Mouse (Mus musculus) frontal cortex, postnatal 14 days (tissue): ENCODE data around the gene 2210016F16Rik.
A peak's percentile ranks its signal among the peaks of the same experiment; 100 is the strongest.
"Not testable (repeated sequence)": the region's sequence is repeated elsewhere in the genome, so short reads cannot be mapped to it uniquely, and the experiment has no call there.

Source experiments
- DNase-seq, 2 experiments: peaks; one replicate each; pipeline ENCODE4 v3.0.0; 2022; ENCODE audit warnings: low spot score in 2 of 2

Gene 2210016F16Rik

DNA sequence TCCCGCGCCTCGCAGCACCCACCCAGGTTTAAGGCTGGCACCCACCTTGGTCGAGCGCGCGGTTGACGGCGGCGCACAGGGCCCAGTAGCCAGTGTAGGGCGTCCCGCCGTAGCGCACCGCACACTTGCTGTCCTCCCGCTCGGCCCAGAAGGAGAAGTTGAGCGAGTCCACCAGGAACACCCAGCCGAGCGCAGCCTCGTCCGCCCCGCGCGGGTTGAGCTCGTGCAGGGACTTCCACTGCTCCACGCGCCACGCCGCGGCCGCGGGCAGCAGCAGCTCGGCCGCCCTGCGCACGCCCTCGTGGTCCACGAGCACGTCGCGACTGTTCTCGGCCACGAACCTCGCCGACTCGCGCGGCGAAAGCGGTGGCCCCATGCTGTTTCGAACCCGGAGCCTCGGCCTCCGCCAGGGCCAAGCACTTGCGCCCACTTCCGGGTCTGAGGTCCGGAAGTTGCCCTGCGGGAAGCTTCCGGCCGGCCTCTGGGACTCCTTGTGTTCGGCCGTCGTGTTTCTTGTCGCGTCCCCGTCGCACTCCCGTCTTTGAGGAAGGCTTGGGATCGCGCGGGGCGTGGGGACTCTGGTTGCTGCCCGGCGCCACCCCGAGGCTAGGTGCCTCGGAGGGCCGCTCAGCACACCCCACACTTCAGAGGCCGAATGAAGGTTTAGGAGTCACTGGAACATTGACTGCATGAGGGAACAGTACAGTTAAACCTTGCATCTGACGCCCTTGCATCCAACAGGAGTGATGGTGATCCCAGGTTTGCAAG lies at the start of gene 2210016F16Rik:
Gene 2210016F16Rik, minus strand, starts transcription at position 447 of the 768 bp plus-strand sequence.
- DNase-seq, result peak; percentile 31 to 36

DNA sequence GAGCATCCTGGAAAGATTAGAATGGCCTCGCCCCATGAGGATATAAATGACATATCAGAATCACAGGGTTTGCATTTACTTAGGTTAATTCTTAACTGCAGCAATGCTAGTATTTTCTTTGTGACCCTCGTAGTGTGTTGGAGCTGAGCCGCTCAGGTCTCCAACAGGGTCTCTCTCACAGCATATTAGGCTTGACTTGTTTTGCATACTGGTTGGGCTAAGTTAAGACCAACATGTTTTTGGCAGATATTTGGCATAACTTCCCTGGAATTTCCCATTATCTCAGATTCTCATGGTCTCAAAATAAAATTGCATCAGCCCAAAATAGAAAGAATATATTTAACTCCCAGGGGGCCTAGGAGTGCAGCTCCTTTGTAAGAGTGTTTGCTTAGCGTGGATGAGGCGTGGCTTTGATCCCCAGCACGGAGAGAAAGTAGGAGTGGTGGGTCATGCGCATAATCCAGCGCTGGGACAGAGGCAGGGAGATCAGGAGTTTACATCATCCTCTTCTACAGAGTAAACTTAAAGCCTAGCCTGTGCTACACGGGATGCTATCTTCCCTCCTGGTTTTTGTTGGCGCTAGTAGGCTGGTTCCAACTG lies 38.1 kb upstream of the 2210016F16Rik start:
- no peak for DNase-seq

DNA sequence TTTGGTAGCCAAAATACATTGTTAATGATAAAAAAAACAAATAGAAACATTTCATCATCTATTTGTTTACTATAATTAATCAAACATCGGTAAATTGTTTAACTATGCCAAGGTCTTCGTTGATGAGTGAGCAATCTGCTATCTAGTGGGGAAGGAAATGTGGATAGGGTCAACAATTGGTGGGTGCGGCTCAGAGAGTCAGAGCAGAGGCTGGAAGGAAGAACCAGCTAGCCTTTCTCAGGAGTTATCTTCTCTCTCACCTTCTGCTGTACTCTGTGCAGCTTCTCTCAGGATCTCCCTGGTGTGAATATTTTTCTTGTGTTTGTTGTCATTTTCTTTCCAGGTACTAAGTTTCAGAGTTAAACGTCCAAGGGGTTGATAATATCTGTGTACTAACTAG lies 37.2 kb upstream of the 2210016F16Rik start:
- no peak for DNase-seq

DNA sequence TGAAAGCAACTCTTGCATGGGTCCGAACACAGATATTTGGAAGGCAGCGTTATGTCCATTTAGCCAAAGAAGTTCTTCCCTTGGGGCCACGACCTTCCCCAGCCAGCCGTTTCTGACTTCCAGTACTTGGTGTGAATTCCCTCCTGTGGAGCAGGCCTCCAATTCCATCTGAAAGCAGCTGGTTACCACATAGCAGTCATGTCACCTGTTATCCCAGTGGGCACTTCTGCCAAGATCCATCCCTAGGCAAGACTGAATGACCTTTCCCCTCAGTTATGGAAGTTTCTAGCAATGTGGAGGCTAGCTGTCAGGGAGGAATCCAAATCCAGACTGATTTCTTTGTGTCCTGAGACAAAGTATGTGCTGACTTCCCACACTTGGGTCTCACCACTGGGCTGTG lies 36.0 kb upstream of the 2210016F16Rik start:
- no peak for DNase-seq

DNA sequence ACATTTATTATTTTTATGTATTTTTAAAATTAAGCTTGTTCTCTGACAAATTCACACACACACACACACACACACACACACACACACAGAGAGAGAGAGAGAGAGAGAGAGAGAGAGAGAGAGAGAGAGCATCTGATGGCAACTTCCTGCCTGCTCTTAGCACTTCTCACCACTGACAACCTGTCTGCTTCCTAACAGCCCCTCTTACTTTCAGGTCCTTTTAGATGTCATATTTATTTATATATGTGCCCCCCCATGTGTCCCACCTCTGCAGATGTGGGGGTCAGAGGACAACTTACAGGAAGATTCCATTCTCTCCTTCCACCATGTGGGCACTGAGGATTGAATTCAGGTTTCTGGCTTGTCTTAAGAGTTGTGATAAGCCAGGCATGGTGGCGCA lies 34.2 kb upstream of the 2210016F16Rik start:
- DNase-seq, result no peak

DNA sequence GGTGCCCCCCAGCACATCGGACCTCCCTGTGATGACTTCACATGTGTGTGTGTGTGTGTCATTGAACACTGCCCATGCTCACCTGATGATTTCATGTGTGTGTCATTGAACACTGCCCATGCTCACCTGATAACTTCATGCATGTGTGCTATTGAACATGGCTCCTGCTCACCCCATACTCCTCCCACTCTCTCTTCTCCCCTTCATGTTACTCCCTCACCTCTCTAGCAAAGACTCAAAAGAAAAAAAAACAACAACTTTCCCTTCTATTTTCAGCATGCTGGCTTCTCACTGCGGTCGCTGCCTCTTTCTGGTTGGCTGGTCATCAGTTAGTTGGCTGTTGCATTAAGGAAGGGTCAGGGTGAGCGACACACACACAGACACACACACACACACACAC lies 33.6 kb upstream of the 2210016F16Rik start:
- no peak for DNase-seq

DNA sequence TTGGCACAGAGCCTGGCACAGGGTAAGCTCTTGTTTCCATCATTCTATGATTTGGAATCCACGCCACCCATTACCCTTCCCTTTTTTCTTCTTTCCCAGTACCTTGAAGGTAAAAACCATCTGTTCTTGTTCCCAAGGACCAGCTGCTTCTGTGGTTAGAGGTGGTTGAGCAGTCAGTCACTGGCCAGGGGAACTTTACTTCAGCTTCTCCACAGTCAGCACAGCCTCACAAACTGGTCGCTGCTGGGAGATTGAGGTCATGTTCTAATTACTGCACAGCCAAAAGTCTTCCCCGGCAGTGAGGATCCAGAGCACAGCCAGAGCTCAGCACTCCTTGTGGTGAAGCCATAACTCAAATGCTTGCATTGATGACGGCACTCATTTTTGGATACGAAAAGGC lies 30.8 kb upstream of the 2210016F16Rik start:
- no peak for DNase-seq

DNA sequence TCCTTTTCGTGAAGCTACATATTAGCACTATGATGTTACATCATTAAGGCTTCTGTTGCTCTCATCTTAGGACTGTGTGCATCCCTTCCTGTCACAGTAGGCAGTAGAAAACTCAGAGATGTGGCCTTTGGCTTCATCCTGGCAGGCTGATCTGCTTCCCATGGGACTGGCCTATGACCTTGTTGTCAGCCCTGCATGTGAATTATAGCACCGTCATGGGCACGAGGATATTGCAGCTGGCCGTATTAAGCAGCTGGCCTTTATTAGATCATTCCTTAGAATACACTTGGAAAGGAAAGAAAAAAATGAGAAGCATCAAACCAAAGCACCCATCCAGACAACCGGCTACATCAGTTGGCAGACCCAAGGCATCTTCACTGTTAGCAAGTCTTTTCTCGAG lies 30.3 kb upstream of the 2210016F16Rik start:
- DNase-seq, result no peak

DNA sequence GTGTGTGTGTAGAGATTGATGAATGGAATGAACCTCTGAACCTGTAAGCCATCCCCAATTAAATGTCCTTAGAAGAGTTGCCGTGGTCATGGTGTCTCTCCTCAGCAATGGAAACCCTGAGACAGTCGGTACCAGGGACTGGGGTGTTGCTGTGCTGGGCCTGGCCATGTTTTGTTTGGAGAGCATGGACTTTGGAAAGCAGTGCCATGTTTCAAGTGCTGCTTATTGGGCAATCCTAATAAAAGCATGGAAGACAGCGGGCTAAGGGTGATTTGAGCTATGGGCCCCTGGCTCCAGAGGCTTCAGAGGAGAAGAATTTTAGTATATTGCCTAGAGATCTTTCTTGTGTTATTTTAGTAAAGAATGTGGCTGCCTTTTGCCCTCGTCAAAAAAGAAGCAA lies 26.0 kb upstream of the 2210016F16Rik start:
- DNase-seq, result no peak

DNA sequence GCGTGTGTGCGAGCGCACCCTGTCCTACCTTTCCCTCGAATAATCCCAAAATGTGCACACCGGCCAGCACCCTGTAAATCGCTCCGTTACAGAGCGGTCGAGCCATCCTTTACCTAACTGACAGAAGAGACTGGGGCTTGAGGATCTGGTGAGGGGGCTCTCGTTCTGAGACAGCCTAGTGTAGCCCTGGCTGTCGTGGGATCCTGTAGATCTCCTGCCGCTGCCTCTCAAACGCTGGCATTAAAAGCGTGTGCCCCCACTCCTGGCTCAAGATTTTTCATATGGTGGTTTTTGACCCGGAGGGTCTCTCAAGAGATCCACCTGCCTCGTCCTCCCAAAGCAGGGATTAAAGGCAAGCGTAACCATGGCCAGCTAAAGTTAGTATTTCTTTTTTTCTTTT lies 18.2 kb upstream of the 2210016F16Rik start, which contains the start of gene Hnrnpk:
Gene Hnrnpk, minus strand, starts transcription at position 101 of the 400 bp plus-strand sequence.
- peak in 1 of 2 experiments; percentile 21 for DNase-seq

DNA sequence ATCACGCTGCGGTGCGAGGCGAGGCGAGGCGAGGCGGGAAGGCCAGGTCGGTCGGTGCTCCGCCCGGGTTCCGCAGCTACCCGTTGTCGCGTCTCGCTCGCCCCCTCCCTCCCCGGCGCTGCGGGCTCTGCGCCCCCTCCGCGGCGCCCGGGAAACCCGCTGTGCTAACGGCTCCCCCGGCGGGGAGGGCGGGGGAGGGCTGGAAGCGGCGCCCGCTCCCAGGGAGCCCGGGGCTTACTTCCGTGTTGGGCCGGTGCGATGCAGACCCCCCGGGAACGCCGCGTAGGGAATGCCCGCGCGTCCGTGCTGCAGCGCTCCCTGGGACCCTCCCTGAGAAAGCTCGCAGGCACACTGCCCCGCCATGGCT lies 17.7 kb upstream of the 2210016F16Rik start:
- no peak for DNase-seq

DNA sequence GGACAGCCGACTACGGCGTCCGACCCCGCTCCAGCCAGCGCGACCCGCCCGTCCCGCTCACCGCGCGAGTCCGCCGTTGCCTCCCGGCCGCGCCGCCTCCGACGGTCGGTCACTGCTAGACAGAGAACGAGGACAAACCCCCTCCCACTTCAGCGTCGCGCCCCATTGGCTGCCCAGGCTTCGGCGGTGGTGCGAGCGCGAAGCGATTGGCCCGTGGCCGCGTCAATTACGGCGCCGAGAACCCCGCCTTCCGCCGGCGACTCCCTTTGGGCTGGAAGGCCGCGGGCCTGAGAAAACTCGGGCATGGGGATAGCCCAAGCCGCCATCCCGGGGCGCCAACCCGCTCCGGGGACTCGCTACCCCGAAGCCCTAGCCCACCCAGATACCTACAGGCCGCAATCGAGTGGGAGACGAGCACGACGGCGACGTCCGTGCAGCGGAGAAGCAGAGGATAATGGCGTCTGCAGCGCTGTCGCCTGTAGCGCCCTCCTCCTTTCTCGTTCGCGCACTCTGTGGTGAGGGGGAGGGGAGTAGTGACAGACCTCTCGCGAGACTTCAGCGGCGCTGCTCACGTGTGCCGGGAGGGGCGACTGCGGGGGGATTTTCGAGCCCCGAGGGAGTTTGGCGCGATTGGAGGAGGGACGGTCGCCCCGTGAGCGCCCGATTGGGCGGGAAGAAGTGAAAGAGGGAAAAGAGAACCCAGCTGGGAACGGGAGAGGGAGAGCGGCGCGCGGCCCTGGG lies 17.1 kb upstream of the 2210016F16Rik start, which contains the start of gene Rmi1:
Gene Rmi1, plus strand, starts transcription at position 246 of the 741 bp plus-strand sequence.
- DNase-seq, result peak; percentile 95 to 97

DNA sequence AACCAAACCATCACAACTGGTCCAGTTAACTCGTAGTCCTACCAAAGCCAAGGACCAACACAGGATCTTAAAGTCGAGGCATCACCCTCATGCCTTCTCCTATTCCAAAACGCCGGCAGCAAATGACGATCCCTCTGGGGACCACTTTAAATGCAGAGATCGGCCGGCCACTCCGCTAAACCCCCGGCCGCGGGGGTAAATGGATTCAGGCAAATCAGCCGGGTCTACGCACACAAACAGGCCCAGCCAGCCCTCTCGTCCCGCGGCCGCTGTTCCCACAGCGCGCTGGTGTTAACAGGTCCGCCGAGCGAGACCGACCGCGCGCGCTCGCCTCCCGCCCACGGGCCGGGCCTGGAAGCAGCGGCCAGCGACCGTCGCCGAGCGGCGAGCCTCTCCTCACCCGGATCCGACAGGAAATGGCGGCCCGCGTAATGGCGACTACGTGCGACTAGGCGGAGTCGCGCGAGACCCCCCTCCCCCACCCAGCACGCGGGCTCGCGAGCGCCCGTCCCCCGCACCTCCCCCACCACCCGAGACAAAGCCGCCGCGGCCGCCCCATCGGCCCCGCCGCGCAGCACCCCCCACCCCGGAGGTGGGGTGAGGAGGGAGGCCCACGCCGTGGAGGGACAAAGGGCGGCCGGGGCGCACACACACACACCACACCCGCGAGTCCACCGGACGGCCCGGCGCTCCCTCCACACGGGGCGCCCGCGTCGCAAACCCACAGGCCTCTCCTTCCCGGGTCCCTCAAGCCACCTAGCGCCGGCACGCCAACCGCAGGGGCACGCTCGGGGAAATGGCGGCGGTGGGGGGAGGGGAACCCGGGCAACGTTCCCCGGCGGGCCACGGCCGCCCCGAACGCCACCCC lies 16.3 kb upstream of the 2210016F16Rik start:
- peak in 1 of 2 experiments; percentile 63 for DNase-seq

DNA sequence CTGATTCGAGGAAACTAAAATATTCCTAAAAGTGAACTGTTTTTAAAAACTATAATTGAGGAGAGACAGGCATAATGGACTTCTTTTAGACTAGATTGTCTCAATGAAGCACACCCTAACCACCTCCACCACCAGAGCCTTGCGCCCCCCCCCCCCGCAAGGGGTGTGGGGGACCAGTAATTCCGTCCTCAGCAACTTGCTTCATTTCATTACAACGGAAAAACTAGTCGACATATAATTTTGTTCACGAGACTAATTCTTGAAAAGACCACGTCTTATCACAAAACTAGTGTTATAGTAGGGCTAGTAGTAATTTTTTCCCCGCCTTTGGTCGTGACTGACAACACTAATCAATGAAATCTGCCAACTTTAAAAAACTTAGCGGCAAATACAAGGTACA lies 15.6 kb upstream of the 2210016F16Rik start:
- no peak for DNase-seq

DNA sequence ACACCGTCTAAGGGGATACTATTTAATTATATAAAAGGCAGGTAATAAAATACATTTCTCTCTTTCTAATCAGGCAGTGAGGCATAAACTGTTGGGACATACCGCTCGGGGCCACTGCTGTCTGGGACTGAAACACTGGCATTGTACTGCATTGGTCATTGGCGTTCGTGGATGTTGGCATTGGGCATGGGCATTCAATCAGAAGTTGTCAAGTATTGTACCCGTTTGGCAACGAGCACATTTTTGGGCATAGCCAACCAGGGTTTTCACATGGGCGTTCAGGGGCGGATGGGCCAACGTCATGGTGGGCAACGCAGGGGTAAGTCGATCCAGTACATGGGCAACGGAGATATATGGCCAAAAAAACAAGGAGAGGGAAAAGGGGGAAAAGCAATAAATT lies 12.6 kb upstream of the 2210016F16Rik start:
- no peak for DNase-seq

DNA sequence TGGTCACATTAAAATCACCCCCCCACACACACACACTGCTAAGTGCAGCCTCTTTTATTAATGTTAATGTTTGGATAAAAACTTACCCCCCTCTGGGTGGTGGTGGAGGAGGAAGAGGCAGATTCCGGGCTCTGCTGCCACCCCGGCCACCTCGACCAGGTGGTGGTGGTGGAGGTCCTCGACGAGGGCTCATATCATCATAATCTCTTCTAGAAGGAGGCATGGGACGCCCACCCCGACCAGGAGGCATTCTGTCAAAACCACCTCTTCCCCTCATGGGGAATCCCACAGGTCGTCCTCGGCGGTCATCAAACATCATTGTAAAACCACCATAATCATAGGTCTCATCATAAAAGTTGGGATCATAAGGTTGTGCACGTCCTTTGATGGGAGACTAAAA lies 9.4 kb upstream of the 2210016F16Rik start:
- not testable (repeated sequence) for DNase-seq

DNA sequence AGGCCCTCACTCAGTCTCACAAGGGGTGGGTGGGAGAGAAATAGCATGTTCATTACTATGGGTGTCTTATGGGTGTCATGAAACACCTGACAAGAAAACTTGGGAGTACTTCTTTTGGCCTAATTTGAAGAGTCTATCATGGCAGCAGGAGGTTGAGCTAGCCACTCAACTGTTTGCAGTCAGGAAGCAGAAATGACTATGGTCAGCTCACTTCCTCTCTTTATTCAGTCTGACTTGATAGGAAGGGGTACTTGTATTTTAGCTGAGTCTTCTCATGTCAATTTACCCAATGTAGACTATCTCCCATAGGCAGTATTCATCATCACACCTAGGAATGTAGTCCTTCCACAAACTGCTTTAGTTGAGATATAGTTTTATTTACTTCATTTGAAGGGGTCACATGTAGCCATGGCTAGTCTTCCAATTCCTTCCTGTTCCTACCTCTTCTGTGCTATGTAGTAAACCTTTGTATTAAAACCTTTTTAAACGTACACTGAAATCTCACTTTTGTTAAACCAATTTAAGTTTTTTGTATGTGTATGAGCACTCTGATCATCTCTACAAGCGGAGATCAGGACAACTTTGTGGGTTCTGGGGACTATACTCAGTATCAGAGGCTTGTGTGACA lies 4.4 kb upstream of the 2210016F16Rik start:
- DNase-seq, result no peak

DNA sequence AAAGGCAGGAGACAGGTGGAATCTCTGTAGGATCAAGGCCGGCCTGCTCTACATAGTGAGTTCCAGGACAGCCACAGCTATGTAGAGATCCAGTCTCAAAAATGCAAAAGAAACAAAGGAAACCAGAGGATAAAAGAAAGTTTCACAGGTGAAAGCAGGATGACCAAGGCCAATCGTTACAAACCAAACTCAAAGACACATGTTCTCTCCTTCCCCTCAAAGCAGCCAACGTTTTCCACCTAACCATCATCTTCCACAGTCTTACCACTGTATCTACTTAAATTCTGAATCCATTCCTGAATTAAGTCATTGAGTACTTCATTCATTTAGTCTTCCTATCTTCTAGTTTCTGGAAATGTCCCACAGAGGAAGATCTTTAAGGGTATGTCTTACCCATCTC lies 3.4 kb upstream of the 2210016F16Rik start:
- DNase-seq, result no peak

DNA sequence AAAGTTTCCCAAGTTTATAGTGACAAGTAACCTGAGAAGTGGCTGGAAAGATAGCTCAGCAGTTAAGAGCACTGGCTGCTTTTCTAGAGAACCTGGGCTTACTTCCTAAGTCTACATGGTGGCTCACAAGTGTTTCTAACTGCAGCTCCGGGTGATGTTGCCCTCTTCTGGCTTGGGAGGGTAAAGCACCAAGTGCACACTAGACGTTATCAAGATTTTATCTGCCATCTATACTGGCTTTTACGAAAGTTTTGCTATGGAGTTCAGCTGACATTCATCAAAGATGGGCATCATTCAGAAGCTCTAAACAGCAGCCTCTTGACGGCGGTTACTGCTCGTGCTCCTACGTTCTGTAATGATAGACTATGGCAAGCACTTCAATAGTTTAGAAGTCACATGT lies 2.9 kb upstream of the 2210016F16Rik start:
- peak; percentile 44 to 71 for DNase-seq

DNA sequence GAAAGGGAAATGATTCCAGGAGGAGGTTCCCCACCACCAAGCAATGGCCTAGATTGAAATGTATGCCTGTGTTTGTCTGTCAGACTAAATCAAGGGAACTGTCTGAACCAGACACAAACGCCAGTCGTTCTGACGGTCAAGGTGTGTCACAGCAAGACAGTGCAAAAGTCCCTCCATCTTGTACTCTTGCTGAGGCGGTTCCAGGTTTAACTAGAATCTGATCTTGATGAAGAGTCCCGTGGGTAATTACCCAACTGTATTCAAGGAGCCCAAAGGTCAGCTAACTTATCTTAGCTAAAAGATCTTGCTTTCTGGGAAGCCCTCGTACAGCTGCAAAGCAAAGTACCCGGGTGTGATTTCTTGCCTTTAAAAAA lies 509 bp upstream of the 2210016F16Rik start:
- no peak for DNase-seq

DNA sequence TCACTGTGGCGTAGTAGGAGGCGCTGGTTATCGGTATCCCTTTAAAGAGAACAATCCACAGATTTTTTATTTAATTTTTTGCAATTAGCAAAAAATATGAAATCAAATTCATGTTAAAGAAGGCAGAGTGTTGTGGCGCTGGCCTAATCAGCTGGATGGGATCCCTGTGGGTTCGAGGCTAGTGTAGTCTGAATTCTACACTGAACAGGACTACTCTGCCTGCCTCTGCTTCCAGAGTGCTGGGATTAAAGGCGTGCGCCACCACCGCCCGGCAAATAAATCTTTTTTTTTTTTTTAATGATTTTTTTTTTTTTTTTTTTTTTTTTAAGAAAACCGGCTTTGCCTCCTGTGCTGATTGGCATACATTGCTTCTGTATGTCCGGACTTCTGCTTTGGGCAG lies 654 bp downstream of the 2210016F16Rik start:
- DNase-seq, result no peak
